Mouse (Mus musculus): ENCODE measurements around the gene Lyz1. TPM values are rescaled to one million over a fixed set of nuclear protein-coding genes. Genes with fewer than 3 reads are reported as not detected.

Gene Lyz1
- total RNA-seq (2021) = 1 to 10 TPM; 3.7 to 6.3 TPM
- long read RNA-seq, experiment 1, partial matches to known transcripts = 0 of 1 reads
- long read RNA-seq, experiment 1, other reads (novel, unspliced or antisense) = 0 of 1 reads
- long read RNA-seq, experiment 2 = 0 reads

DNA sequence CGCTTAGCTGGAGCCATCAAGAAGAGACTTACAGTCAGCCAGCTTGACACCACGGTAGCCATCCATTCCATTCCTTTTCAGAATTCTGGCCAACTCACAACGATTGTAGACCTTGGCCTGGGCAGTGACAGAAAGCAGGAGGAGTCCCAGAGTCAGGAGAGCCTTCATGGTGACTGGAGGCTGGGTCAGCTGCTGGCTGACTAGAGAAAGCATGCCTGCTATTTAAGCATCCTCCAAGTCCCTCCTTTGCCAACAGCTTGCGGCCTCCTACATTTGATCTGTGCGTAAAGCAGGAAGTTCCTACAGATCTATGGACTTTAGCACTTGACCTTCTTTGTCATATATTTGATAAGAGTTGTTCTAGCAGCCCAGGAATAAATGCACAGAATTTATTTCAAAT lies at the start of gene Lyz1:
Lyz1 (minus strand) TSS at position 198 of the 400 bp plus-strand sequence.
- Histone ChIP-seq H3K4me3 (no peak within 1 kb of the TSS), H3K27ac (no peak within 1 kb of the TSS)
- intact Hi-C loops (cut with DNase I) = no loop called here
- peak; percentile 36 for DNase-seq
- TF ChIP-seq CTCF (IDR thresholded peaks at IDR 0.05) = no peak

DNA sequence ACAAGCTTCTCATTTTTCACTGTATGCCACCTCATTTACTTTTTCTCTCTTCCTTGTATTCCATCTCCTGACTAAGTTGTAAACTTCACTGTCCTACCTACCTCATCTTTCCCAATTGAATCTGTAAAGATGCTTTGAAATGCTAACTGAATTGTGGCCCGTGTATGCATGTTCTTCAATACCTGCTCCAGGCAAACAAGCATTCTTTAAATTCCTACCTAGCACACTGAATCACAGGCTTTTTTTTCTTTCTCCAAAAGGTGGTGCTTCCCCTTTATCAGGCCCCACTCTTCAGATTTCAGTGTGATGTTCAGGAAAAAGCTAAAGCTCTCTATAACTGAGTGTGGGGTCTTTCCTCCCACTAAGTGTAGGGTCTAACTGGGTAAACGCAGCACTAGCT lies 49.7 kb upstream of the Lyz1 start:
- TF ChIP-seq CTCF (IDR thresholded peaks at IDR 0.05) = no peak
- Histone ChIP-seq H3K4me3 (no peak overlapping the region), H3K27ac (no peak overlapping the region)
- intact Hi-C loops (cut with DNase I) = no loop called here
- no peak for DNase-seq

DNA sequence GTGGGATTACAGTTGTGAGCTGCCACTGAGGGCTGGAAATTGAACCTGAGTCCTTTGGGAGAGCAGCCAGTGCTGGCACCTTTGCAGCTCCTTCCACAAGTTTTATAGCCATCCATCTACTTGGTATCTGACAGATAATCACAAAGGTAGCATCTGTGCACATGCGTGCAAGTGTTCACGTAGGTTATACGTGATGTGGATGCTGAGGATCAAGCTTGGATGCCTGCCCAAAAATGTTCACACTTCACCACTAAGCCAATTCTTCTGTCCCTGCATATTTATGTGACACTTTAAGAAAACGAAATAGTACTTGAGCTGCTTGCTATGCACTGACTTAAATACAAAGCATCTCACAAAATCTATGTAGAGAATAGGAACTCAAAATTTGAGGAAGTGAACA lies 48.4 kb upstream of the Lyz1 start:
- no peak overlapping the region for H3K27ac ChIP-seq
- no peak for DNase-seq
- H3K4me3 ChIP-seq = no peak overlapping the region
- TF ChIP-seq CTCF (IDR thresholded peaks at IDR 0.05) = no peak
- intact Hi-C loops (cut with DNase I) = no loop called here

DNA sequence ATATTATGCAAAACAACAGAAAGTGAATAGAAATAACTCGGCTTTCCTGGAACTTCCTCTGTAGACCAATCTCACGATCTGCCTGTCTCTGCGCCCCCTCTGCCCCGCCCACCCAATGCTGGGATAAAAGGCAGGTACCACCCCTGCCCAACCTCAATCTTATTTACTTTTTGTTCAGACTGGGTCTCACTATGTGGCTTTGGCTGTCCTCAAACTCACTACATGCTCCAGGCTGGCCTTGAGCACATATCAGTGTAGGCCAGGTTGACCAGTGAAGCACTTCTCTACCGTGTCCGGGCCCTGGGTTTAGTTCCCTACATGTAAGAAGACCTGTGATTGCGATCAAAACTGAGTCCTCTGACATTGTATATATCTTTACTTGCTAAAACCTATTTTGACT lies 46.6 kb upstream of the Lyz1 start:
- DNase-seq = no peak
- no peak for TF ChIP-seq CTCF (IDR thresholded peaks at IDR 0.05)
- H3K4me3 ChIP-seq = no peak overlapping the region
- H3K27ac ChIP-seq = no peak overlapping the region
- intact Hi-C loops (cut with DNase I) = no loop called here

DNA sequence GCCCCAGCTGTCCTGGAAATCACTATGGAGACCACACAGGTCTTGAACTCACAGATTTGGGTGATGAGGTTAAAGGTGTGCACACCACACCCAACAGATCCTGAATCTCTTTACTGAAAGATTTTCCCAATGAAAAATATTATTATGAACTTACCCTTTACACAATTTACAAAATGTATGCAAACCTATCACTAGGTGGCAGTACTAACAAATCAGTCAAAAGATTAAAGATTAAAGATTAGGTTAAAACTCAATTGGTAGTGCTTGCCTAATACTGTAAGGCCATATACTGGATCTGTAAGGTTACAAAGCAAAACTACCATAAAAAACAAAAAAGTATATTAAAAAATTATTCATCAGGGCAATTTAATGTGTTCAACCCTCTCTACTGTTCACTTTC lies 45.3 kb upstream of the Lyz1 start:
- Histone ChIP-seq H3K27ac (no peak overlapping the region), H3K4me3 (no peak overlapping the region)
- intact Hi-C loops (cut with DNase I) = no loop called here
- peak; percentile 43 for TF ChIP-seq CTCF (IDR thresholded peaks at IDR 0.05)
- no peak for DNase-seq

DNA sequence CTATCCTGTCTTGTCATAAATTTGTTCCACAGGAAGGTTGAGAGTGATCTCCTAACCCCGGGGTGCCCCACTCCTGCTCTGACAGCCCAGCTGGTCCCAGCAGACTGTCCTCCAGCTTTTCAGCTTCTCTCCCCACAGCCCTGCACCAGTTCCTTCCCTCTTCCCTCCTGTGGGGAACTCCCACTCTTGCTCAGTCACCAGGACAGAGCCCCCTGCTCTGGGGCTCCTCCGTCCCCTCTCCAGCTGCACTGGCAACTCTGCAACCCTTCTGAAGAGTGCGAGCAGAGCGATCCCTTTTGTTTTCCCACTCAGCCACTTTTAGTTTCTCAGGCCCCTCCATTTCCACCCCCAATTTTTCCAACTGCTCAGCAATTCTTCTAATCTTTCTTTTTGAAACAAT lies 43.0 kb upstream of the Lyz1 start:
- Histone ChIP-seq H3K27ac (no peak overlapping the region), H3K4me3 (no peak overlapping the region)
- no peak for TF ChIP-seq CTCF (IDR thresholded peaks at IDR 0.05)
- DNase-seq = no peak
- intact Hi-C loops (cut with DNase I) = no loop called here

DNA sequence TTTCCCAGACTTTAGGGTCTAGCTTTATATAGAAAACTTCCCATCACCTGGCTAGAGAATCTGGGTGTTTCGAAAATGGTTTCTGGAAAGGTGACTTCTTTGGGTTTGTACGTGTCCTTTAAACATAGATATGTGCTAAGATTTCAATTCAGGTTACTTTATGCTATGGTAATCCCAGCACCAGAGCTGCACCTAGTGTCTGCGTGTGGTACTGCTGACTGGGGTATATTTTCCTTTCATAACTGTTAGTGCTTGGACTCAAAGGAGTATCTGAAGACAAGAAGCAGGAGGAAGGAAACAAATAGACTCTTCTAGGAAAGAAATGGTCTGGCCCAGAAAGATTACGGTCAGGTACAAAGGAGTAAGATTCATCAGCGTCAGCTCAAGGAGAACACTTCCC lies 37.9 kb upstream of the Lyz1 start:
- no peak for DNase-seq
- Histone ChIP-seq H3K4me3 (no peak overlapping the region), H3K27ac (no peak overlapping the region)
- TF ChIP-seq CTCF (IDR thresholded peaks at IDR 0.05) = peak; percentile 30; the same call in 1 of the 2 replicates
- intact Hi-C loops (cut with DNase I) = no loop called here

DNA sequence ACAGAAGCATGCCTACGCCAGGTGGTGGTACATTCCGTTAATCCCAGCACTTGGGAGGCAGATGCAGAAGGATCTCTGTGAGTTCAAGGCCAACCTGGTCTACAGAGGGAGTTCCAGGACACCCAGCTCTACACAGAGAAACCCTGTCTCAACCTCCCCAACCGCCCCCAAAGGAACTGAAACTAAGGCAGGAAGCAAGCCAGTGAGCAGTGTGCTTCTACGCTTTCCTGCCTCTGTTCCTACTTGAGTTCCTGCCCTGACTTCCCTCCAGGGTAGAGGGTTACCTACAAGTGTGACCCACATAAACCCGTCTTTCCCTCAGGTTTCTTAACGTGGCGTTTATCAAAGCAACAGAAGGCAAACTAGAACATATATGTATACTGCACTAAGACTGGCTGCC lies 31.1 kb upstream of the Lyz1 start:
- H3K27ac ChIP-seq = no peak overlapping the region
- intact Hi-C loops (cut with DNase I) = no loop called here
- TF ChIP-seq CTCF (IDR thresholded peaks at IDR 0.05) = no peak
- H3K4me3 ChIP-seq = no peak overlapping the region
- DNase-seq = no peak

DNA sequence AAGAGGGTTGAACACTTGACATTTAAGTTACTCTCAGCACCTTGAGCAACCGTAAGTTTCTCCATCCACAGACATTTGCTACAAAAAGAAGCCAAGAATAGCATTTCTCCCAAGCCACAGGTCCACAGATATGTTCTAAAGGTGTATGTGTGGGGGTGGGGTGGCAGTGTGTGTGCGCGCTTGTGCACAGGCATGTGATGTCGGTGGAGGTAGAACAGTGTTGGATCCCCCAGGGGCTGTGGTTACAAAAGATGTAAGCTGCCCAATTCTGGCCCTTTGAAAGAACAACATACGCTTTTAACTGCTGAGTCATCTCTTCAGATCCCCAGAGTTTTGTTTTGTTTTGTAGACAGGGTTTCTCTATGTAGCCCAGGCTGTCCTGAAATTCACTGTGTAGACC lies 30.0 kb upstream of the Lyz1 start:
- no peak for TF ChIP-seq CTCF (IDR thresholded peaks at IDR 0.05)
- no peak for DNase-seq
- Histone ChIP-seq H3K27ac (no peak overlapping the region), H3K4me3 (no peak overlapping the region)
- intact Hi-C loops (cut with DNase I) = no loop called here

DNA sequence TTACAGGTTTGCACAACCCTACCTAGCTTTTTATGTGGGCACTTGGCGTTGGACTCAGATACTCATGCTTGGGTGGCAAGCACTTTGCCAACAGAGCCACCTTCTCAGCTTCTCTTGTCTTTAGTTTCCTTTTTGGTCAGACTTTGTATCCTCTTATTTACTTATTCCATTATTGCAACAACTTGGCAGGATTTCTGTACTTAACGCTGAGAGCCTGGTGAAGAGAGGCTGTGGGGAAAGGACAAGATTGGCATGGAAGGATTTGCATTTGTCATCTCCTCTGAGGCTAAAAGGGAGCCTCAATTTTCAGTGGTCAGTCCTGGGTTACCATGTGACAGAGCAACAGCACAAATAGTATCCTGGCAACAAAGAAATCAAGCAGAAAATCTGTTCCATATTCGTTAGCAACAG lies 27.9 kb upstream of the Lyz1 start:
- no peak for DNase-seq
- TF ChIP-seq CTCF (IDR thresholded peaks at IDR 0.05) = no peak
- Histone ChIP-seq H3K4me3 (no peak overlapping the region), H3K27ac (no peak overlapping the region)
- intact Hi-C loops (cut with DNase I) = no loop called here

DNA sequence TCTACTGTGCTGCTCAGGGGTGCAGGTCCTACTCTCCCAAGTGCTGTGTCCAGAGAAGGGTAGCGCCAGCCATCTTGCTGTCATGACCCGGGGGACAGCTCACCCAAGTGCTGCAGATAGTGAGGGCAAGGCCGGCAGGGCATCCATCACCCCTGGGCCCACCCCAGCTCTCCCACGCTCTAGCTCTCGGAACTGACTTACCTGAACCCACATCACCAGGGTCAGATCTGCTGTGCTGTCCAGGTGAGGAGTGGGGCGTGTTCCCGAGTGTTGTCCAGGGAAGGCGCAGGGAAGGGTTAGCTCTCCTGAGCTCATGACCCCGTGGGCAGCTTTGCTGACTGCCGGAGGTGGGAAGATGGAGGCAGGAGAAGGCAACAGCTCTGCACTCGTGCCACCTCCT lies 23.7 kb upstream of the Lyz1 start:
- DNase-seq = no peak
- TF ChIP-seq CTCF (IDR thresholded peaks at IDR 0.05) = no peak
- intact Hi-C loops (cut with DNase I) = no loop called here

DNA sequence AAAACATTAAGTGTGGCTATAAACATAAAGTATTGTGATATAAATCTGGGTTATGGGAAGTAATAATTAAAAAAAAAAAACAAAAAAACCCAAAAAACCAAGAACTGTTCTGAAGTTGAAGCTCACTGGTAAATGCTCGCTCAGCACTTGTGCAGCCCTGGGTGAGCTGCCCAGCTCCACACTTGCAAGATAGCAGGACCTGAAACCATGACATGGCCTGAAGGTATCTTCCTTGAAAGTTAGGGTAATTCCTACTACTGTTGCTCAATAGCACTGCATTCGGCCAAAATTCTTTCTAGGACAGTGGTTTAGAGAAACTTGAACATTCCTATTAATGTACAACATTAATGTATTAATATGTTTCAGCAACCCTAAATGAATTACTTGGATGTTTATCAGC lies 20.5 kb upstream of the Lyz1 start:
- no peak overlapping the region for H3K4me3 ChIP-seq
- no peak for TF ChIP-seq CTCF (IDR thresholded peaks at IDR 0.05)
- no peak overlapping the region for H3K27ac ChIP-seq
- intact Hi-C loops (cut with DNase I) = no loop called here
- DNase-seq = no peak

More for the DNA sequence above, 23.7 kb upstream of the Lyz1 start:
- Histone ChIP-seq H3K27ac (no peak overlapping the region), H3K4me3 (no peak overlapping the region)

DNA sequence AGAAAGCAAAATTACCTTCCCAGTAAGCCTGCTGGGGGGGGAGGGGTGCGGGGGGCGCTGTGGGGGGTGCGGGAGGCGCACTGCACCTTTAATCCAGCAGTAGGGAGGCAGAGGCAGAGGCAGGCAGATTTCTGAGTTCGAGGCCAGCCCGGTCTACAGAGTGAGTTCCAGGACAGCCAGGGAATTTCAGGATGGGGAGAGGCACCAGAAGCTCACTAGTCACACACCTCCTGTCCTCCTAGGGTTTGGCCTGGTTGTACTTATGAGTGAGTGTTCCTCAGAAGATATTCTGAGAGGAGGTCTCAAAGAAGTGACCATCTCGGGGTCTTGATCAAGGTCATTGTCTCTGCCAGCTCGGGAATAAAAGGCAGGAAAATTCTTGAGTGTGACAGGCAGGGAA lies 19.5 kb upstream of the Lyz1 start:
- intact Hi-C loops (cut with DNase I) = no loop called here
- no peak for TF ChIP-seq CTCF (IDR thresholded peaks at IDR 0.05)
- H3K4me3 ChIP-seq = no peak overlapping the region

DNA sequence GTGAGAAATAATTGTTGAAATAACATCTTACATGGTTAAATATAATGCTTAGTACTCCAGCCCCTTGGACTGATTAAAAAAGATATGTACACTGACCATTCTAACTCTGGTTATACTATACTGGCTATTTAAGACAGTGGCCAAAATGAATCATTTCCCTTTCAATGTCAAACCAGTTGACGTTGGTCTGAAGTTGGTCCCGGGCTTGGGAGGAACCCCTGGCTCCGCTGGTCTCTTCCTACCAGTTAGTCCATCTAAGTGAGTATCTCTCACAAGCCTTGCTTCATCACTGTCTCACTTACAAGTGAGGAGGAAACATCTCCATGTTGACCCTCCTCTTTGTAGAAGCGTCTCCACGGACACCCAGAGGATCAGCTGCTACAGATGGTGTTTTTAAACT lies 11.7 kb upstream of the Lyz1 start:
- Histone ChIP-seq H3K4me3 (no peak overlapping the region), H3K27ac (no peak overlapping the region)
- TF ChIP-seq CTCF (IDR thresholded peaks at IDR 0.05) = no peak
- DNase-seq = no peak
- intact Hi-C loops (cut with DNase I) = no loop called here

More for the DNA sequence above, 19.5 kb upstream of the Lyz1 start:
- no peak overlapping the region for H3K27ac ChIP-seq
- DNase-seq = no peak

DNA sequence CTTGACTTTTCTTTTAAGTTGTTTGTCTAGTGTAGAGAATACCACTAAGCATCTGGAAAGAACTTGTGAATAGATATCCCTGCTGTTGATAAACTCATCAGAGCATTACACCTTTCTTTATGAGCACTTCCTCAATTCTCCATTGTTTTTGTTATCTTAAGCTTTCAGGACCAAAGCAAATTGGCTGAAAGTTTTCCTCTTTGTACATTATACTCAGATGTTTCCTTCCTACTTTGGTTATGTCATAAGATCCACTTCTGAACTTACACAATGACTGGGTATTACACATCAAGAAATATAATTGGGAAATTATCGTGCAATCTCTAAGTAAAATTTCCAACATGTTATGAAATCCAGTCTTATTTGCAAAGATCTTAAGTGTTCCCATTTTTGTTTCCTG lies 9.0 kb upstream of the Lyz1 start:
- peak overlapping the region; percentile 24; the same call in 1 of the 2 replicates for H3K27ac ChIP-seq
- TF ChIP-seq CTCF (IDR thresholded peaks at IDR 0.05) = no peak
- no peak for DNase-seq

More for the DNA sequence above, 9.0 kb upstream of the Lyz1 start:
- intact Hi-C loops (cut with DNase I) = no loop called here
- H3K4me3 ChIP-seq = no peak overlapping the region
